Mouse (Mus musculus) C2C12 (cell line): ENCODE measurements around the gene Tbc1d8. TPM values are rescaled to one million over a fixed set of nuclear protein-coding genes. Genes with fewer than 3 reads are reported as not detected.

Experiments used
- H3K27me3 ChIP-seq: one replicate; pipeline ENCODE4 v1.6.1; 2011; ENCODE audit not compliant: control insufficient read depth, insufficient read depth, insufficient read length
- H3K36me3 ChIP-seq: one replicate; pipeline ENCODE4 v1.6.1; 2011; ENCODE audit not compliant: control insufficient read depth, insufficient read depth
- H3K4me3 ChIP-seq: one replicate; pipeline ENCODE4 v1.5.1; 2011; ENCODE audit warnings: mild to moderate bottlenecking, control low read depth; ENCODE audit not compliant: poor library complexity, insufficient read depth, severe bottlenecking
- H3K79me2 ChIP-seq: one replicate; pipeline ENCODE4 v1.6.1; 2011; ENCODE audit not compliant: control insufficient read depth, insufficient read depth
- H3K79me3 ChIP-seq: one replicate; pipeline ENCODE4 v1.6.1; 2011; ENCODE audit warnings: low read depth, control low read depth
- H3ac ChIP-seq: one replicate; pipeline ENCODE3; 2011; ENCODE audit warnings: low read depth; ENCODE audit not compliant: control insufficient read depth, insufficient read length
- CEBPB ChIP-seq: IDR thresholded peaks from one replicate; pipeline ENCODE4 v1.6.1; 2011; ENCODE audit warnings: low read depth, mild to moderate bottlenecking, control low read depth, moderate library complexity
- CTCF ChIP-seq: IDR thresholded peaks from one replicate; pipeline ENCODE4 v1.5.1; 2011; ENCODE audit not compliant: control insufficient read depth, insufficient read depth, insufficient read length
- FOSL1 ChIP-seq: IDR thresholded peaks from one replicate; pipeline ENCODE4 v1.8.0; 2011; ENCODE audit warnings: mild to moderate bottlenecking, low read length; ENCODE audit not compliant: poor library complexity, insufficient read depth, severe bottlenecking
- MAX ChIP-seq: IDR thresholded peaks from one replicate; pipeline ENCODE4 v1.6.1; 2011; ENCODE audit warnings: mild to moderate bottlenecking, control low read depth
- MYOD1 ChIP-seq: IDR thresholded peaks from one replicate; pipeline ENCODE4 v1.6.1; 2011; ENCODE audit warnings: low read depth; ENCODE audit not compliant: control insufficient read depth, insufficient read length
- MYOG ChIP-seq: IDR thresholded peaks from one replicate; pipeline ENCODE4 v1.6.1; 2011; ENCODE audit not compliant: control insufficient read depth, insufficient read length; ENCODE audit errors: extremely low read depth
- USF1 ChIP-seq: IDR thresholded peaks from one replicate; pipeline ENCODE4 v1.6.1; 2011; ENCODE audit warnings: low read depth, mild to moderate bottlenecking, control low read depth, moderate library complexity
- polyA plus RNA-seq: library from polyadenylated mRNA; unstranded; fragments of >200 nt; fragmentation: generic; extraction: Trizol; gene quantifications from one replicate; pipeline ENCODE4 v1.2.1, GENCODE M21; 2012; ENCODE audit warnings: missing spikeins

Tbc1d8 gene
- polyA plus RNA-seq, 1 experiment = 0.43 TPM

- H3K4me3 ChIP-seq = no peak overlapping the region
- no peak overlapping the region for H3ac ChIP-seq
- no peaks in the 10 kb centered on the region for H3K79me2 ChIP-seq
- H3K79me3 ChIP-seq = no peaks in the 10 kb centered on the region
- TF ChIP-seq MYOG (no peak), CEBPB (no peak), USF1 (no peak), MAX (no peak), MYOD1 (no peak)
- no peaks in the 10 kb centered on the region for H3K36me3 ChIP-seq
- H3K27me3 ChIP-seq = peaks cover 17% of the 10 kb centered on the region
These were observed 2.2 kb downstream of the Tbc1d8 start for GRCm38 (mm10) chr1:39476341-39476740.

- H3K79me3 ChIP-seq = no peaks in the 10 kb centered on the region
- H3ac ChIP-seq = no peak overlapping the region
- no peak overlapping the region for H3K4me3 ChIP-seq
- no peaks in the 10 kb centered on the region for H3K36me3 ChIP-seq
- TF ChIP-seq CTCF (no peak), CEBPB (no peak), FOSL1 (no peak), MYOG (no peak), MAX (no peak), MYOD1 (no peak), USF1 (no peak)
- H3K27me3 ChIP-seq = peaks cover 23% of the 10 kb centered on the region
- H3K79me2 ChIP-seq = no peaks in the 10 kb centered on the region
These were observed 4.0 kb downstream of the Tbc1d8 start for GRCm38 (mm10) chr1:39474516-39474915.

GRCm38 (mm10) chr1:39471298-39471902 lies 7.2 kb downstream of the Tbc1d8 start:
- TF ChIP-seq CTCF = no peak
- no peak for TF ChIP-seq MYOD1
- no peak for TF ChIP-seq MYOG
- TF ChIP-seq MAX = no peak
- no peak for TF ChIP-seq FOSL1
- TF ChIP-seq CEBPB = no peak
- no peak for TF ChIP-seq USF1
- Histone ChIP-seq H3K36me3 (no peaks in the 10 kb centered on the region), H3ac (no peak overlapping the region), H3K79me3 (no peaks in the 10 kb centered on the region), H3K4me3 (no peak overlapping the region), H3K27me3 (peaks cover 30% of the 10 kb centered on the region), H3K79me2 (no peaks in the 10 kb centered on the region)

GRCm38 (mm10) chr1:39468982-39469381 lies 9.6 kb downstream of the Tbc1d8 start:
- Histone ChIP-seq H3K36me3 (no peaks in the 10 kb centered on the region), H3ac (no peak overlapping the region), H3K27me3 (peaks cover 36% of the 10 kb centered on the region), H3K4me3 (no peak overlapping the region), H3K79me2 (no peaks in the 10 kb centered on the region), H3K79me3 (no peaks in the 10 kb centered on the region)
- TF ChIP-seq FOSL1 (no peak), CEBPB (no peak), USF1 (no peak), CTCF (no peak)

GRCm38 (mm10) chr1:39466526-39466925 lies 12.0 kb downstream of the Tbc1d8 start:
- TF ChIP-seq MYOD1 (no peak), MAX (no peak), FOSL1 (no peak), USF1 (no peak), CTCF (no peak), CEBPB (no peak), MYOG (no peak)

GRCm38 (mm10) chr1:39464760-39465159 lies 13.8 kb downstream of the Tbc1d8 start:
- no peak overlapping the region for H3ac ChIP-seq
- no peak for TF ChIP-seq FOSL1
- TF ChIP-seq MYOG = no peak
- no peak for TF ChIP-seq MAX
- TF ChIP-seq USF1 = no peak
- H3K79me2 ChIP-seq = no peaks in the 10 kb centered on the region
- H3K36me3 ChIP-seq = no peaks in the 10 kb centered on the region
- no peaks in the 10 kb centered on the region for H3K79me3 ChIP-seq
- H3K4me3 ChIP-seq = no peak overlapping the region
- peaks cover 29% of the 10 kb centered on the region for H3K27me3 ChIP-seq

More at GRCm38 (mm10) chr1:39466526-39466925, 12.0 kb downstream of the Tbc1d8 start:
- H3K79me3 ChIP-seq = no peaks in the 10 kb centered on the region
- no peaks in the 10 kb centered on the region for H3K79me2 ChIP-seq
- H3K27me3 ChIP-seq = peaks cover 35% of the 10 kb centered on the region
- no peak overlapping the region for H3ac ChIP-seq
- H3K4me3 ChIP-seq = no peak overlapping the region
- H3K36me3 ChIP-seq = no peaks in the 10 kb centered on the region
